Mouse (Mus musculus): ENCODE results near the gene Atp8b3. TPM values are rescaled to one million over a fixed set of nuclear protein-coding genes. Genes with fewer than 3 reads are reported as not detected.

Gene Atp8b3
- total RNA-seq, 2 experiments from 2014 or later = 0.27 to 0.36 TPM

GRCm38 (mm10) chr10:80523299-80523698, 15.6 kb downstream of the Atp8b3 start:
- DNase-seq = no peak

DNA sequence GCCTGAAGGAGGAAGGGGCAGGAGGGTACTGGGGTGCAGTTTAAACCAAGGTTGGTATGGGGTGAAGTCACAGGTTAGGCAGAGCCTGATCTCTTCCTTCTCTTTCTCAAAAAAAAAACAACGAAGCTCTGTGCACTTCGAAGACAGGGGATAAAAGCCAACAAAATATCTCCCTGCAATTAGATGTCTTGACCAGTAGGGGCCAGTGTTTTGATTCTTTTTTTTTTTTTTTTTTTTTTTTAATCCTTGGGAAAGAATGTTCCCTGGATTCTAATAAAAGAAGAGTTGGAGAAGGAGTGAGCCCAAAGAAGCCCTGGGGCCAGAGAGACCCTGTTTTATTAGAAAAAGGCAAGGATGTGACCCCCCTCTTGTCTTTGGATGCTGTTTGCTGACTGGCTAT, 19.6 kb downstream of the Atp8b3 start:
- no peak for DNase-seq

DNA sequence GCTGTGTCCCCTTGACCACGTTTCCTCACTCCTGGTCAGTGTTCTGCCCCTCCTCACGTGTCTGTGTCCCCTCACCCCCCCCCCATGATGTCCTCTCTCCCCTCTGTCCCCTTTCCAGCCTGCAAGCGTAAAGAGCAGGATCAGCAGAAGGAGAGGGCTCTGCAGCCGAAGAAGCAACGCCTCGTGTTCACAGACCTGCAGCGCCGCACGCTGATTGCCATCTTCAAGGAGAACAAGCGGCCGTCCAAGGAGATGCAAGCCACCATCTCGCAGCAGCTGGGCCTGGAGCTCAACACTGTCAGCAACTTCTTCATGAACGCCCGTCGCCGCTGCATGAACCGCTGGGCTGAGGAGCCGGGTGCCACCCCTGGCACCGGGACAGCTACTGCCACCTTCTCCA, 25.2 kb downstream of the Atp8b3 start:
- no peak for DNase-seq

DNA sequence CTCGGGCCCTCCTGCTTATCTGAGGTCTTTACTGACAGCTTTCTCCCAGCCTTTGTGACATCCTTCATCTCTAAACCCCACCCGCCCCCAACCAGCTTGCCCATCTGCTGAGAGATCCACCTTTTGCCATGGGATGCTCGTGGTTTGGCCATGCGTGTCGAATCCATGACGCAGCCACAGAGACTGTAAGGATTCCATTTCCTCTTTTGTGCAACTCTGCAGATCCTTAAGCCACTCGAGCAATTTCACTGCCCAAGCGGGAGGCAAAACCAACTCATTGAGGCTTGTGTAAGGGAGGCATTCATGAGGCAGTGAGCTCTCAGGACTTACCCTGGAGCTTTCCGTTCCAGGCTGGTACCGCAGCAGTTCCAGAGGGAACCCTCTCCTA, 28.7 kb downstream of the Atp8b3 start:
- no peak for DNase-seq

GRCm38 (mm10) chr10:80509412-80510272, 29.3 kb downstream of the Atp8b3 start:
- DNase-seq = peak; percentile 90

GRCm38 (mm10) chr10:80506222-80506621, 32.7 kb downstream of the Atp8b3 start:
- DNase-seq = peak; percentile 82

GRCm38 (mm10) chr10:80504724-80505123, 34.2 kb downstream of the Atp8b3 start:
- DNase-seq = no peak

DNA sequence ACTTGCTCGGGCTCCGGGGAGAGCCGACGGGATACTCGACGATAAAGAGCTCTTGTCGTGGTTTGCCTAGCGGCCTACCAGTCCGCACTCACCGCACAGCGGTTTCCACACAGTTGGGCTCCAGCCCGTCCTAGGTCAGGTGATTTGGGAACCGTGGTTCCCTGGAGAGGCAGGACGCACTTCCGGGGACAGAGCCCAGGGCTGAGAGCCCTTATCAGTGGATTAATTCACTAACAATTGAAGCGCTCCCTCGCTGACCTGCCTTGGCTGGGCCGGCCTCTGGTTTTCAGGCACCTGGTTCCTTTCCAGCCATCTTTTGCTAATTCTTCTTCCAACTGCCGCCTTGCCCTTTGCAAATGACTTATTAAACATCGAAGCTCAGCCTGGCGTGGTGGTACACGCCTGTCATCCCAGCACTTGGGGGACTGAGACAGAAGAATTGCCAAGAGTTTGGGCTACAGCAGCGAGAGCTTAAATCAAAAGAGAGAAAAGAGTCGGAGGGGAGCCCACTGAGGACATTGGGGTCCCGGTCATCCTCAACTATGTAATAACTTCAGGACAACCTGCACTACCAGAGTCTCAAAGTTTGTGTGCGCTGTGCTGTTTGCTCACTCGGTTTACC, 35.2 kb downstream of the Atp8b3 start:
- peak; percentile 64 for DNase-seq

GRCm38 (mm10) chr10:80502819-80503314, 36.1 kb downstream of the Atp8b3 start:
- no peak for DNase-seq

GRCm38 (mm10) chr10:80502291-80502690, 36.6 kb downstream of the Atp8b3 start:
- no peak for DNase-seq

DNA sequence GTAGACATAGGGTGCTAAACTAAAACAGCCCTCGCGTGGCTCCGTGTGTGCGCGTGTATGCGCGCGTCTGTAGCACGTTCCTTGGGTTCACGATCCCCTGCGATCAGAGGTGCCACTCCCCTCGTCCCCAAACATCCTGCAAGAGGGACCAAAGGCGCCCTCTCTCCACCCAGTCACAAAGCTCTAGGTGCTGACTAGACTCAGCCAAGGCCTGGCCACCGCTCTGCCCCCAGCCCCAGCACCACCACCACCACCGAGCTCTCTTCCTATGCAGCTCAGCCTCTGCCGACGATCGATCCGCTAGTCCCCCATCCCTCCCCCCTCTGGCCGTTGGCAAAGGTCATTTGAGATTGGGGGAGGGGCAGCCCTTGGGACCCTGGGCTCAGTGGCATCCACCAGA, 42.5 kb downstream of the Atp8b3 start:
- DNase-seq = no peak

DNA sequence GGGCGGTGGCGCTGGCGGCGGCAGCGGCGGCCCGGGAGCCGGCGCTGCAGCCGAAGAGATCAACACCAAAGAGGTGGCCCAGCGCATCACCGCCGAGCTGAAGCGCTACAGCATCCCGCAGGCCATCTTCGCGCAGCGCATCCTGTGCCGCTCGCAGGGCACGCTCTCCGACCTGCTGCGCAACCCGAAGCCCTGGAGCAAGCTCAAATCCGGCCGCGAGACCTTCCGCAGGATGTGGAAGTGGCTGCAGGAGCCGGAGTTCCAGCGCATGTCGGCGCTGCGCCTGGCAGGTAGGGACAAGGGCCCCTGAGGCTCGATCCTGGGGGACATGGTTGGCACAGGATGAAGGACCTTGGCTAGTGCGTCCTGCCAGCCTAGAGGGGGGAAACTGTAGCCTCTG, 43.0 kb downstream of the Atp8b3 start:
- DNase-seq = no peak

DNA sequence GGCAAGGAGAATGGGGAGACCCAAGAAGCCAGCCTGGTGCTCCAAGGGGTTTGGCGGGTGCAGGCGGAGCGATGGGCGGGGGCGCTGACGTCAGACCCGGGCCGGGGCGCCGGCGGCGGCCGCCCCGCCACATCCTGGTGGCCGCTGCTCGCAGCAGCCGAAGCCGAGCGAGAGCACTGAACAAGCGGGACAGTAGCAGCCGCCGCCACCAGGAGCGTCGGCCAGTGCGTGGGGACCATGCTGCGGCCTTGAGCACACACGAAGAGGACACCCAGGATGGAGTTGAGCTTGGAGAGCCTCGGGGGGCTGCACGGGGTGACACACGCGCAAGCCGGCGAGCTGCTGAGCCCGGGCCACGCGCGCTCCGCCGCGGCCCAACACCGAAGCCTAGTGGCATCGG, 44.2 kb downstream of the Atp8b3 start, which contains the start of gene Onecut3:
Onecut3 (plus strand) TSS at position 104 of the 400 bp plus-strand sequence.
- peak; percentile 66 for DNase-seq

DNA sequence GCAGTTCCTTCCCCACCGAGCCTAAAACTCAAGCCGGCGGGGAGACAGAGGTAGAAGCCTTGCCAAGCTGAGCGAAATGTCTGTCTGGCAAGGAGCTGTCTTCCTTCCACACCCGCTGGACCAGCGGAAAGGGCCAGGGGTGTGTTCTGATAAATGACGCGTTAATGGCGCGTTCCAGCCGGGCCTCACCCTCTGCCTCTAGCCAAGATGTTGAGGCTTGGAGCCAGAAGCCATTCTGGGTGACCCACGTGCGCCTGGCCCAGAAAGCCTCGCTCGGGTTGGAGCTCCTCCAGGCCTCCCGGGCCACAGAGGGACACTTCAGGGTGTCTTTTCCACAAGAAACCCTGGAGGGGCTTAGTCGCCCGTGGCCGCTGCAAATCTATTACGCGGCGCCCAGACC, 48.9 kb downstream of the Atp8b3 start:
- DNase-seq = peak; percentile 72

DNA sequence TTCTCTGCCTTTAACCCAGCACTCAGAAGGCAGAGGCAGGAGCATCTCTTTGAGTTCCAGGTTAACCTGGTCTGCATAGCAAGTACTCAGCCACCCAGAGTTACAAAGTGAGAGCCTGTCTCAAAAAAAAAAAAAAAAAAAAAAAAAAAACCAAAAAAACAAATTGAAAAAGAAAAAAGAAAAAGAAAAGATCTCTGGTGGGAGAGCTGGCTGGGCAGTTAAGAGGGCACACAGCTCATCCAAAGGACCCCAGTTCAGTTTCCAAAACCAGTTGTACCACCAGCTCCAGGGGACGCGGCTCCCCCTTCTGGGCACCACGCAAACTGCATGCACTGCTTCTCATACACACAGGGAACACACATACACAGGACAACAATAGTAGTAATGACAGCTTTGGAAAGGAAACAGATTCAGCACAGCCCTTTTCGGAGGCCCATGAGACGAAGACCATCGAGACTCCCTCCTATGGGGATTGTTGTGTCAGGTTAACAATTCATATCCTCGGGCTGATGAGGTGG, 52.0 kb downstream of the Atp8b3 start:
- DNase-seq = no peak

DNA sequence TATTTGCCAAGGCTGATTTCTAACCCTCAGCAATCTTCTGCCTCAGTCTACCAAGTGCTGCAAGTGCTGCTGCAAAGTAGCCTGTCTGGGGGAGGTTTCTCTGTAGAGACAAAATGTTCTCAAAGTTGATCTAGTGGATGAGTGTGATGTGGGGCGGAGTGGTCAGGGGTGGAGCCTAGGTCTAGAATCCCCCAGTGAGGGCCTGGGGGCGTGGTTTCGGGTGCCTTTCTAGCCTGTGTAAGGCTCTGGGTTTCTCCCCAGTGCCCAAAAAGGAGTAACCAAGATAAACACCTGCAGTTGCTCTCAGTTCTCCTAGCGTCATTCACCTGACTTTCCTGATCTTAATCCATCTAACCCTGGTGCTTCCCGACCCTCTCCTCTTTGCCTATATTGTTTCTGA, 57.9 kb downstream of the Atp8b3 start:
- no peak for DNase-seq

DNA sequence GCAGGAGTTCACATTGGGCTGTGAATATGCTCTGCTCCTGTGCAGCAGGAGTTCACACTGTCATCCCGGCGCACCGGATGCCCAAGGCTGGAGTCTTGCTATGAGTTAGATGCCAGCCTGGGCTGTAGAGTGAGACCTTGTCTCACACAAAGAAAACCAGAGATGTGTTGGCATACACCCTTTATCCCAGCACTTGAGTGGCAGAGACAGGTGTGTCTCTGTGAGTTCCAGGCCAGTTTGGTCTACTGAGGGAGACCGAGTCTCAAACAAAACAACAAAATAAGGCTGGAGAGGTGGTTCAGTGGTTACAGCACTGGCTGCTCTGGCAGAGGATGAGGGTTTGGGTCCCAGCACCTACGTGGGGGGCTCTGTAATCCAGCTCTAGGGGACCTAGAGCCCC, 60.4 kb downstream of the Atp8b3 start:
- DNase-seq = no peak

DNA sequence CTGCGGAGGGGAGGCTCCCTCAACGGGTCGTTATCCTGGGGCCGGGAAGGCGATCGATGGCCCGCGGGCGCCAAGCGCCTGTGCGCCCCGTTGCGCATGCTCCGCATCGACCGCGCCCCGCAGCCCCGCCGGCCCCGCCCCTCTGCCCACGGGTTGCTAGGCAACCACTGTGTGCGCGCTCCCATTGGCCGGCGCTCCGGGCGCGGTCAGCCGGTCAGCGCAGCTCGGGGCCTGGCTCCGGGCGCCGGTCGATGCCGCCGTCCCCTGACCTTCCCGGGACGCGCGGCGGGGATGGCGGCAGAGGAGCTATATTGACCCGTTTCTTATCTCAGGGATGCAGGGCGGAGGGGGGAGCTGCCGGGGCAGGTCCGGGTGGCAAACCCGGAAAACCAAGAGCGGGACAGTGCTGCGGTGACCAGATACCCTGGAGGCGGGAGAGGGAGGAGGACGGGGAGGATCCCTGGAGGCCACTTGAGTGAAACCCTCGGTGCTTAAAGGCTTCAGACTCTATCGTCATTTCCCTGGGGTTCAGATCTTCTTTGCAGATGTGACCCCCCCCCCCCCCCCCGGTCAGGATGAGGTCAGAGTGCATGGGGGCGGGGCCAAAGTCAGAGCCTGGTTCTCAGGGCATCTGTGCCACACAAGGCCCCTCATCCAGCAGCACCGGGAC, 63.5 kb downstream of the Atp8b3 start:
- peak; percentile 93 for DNase-seq

All from adrenal gland, postnatal 10 days (tissue).